Mouse (Mus musculus): ENCODE data around the gene Trim69. TPM values are rescaled to one million over a fixed set of nuclear protein-coding genes. Genes with fewer than 3 reads are reported as not detected.

Gene Trim69
- total RNA-seq, 1 experiment from 2014 or later, result not detected

GRCm38 (mm10) chr2:122153681-122154365 lies 6.7 kb upstream of the Trim69 start:
- no peak for DNase-seq

GRCm38 (mm10) chr2:122154479-122154878 lies 6.0 kb upstream of the Trim69 start:
- DNase-seq, result no peak

GRCm38 (mm10) chr2:122155292-122155691 lies 5.2 kb upstream of the Trim69 start:
- no peak for DNase-seq

- DNase-seq, result no peak
These were observed 4.3 kb upstream of the Trim69 start for GRCm38 (mm10) chr2:122156051-122156700.

- DNase-seq, result no peak
These were observed 2.9 kb upstream of the Trim69 start for GRCm38 (mm10) chr2:122157561-122157960.

GRCm38 (mm10) chr2:122158362-122158802 lies 2.1 kb upstream of the Trim69 start:
- no peak for DNase-seq

- DNase-seq, result no peak
These were observed 833 bp upstream of the Trim69 start for GRCm38 (mm10) chr2:122159667-122160066.

- no peak for DNase-seq
These were observed 1.0 kb downstream of the Trim69 start for GRCm38 (mm10) chr2:122161542-122161941.

- DNase-seq, result no peak
These were observed 2.0 kb downstream of the Trim69 start for GRCm38 (mm10) chr2:122162529-122162928.

- no peak for DNase-seq
These were observed 3.1 kb downstream of the Trim69 start for GRCm38 (mm10) chr2:122163430-122164195.

GRCm38 (mm10) chr2:122164293-122164692 lies 3.8 kb downstream of the Trim69 start:
- no peak for DNase-seq

- no peak for DNase-seq
These were observed 10.8 kb downstream of the Trim69 start for GRCm38 (mm10) chr2:122171292-122171691.

GRCm38 (mm10) chr2:122172188-122172587 lies 11.7 kb downstream of the Trim69 start:
- no peak for DNase-seq

- DNase-seq, result no peak
These were observed 19.7 kb downstream of the Trim69 start for GRCm38 (mm10) chr2:122180051-122180822.

GRCm38 (mm10) chr2:122185086-122185485 lies 24.6 kb downstream of the Trim69 start:
- DNase-seq, result no peak

GRCm38 (mm10) chr2:122186106-122186505 lies 25.6 kb downstream of the Trim69 start, which contains the start of the genes Patl2 and Terb2:
TSS of gene Patl2 (minus strand) at chr2:122186189.
TSS of gene Terb2 (plus strand) at chr2:122186272.
- DNase-seq, result no peak

GRCm38 (mm10) chr2:122186751-122187150 lies 26.3 kb downstream of the Trim69 start:
- DNase-seq, result no peak

- no peak for DNase-seq
These were observed 31.3 kb downstream of the Trim69 start for GRCm38 (mm10) chr2:122191849-122192248.

GRCm38 (mm10) chr2:122194509-122194929 lies 34.0 kb downstream of the Trim69 start:
- no peak for DNase-seq

- no peak for DNase-seq
These were observed 41.0 kb downstream of the Trim69 start for GRCm38 (mm10) chr2:122201501-122201900.

GRCm38 (mm10) chr2:122206440-122207107 lies 46.1 kb downstream of the Trim69 start:
- no peak for DNase-seq
